Mouse (Mus musculus) lung, postnatal 0 days (tissue): ENCODE measurements around the gene Ints14. TPM values are rescaled to one million over a fixed set of nuclear protein-coding genes. Genes with fewer than 3 reads are reported as not detected.
A peak's percentile ranks its signal among the peaks of the same experiment; 100 is the strongest.
"Not testable (repeated sequence)": the region's sequence is repeated elsewhere in the genome, so short reads cannot be mapped to it uniquely, and the experiment has no call there.

Source experiments
- ATAC-seq: fragments of 200-750 bp; cut with Nextera tagmentation; 2 replicates; pipeline ENCODE4 v1.8.0; 2017; ENCODE audit warnings: moderate library complexity
- DNase-seq: peaks from one replicate; pipeline ENCODE4 v3.0.0-alpha.2; 2016; ENCODE audit warnings: low spot score
- H3K27ac ChIP-seq: fragments of 300-500 bp; sonication (generic); 2 replicates; pipeline ENCODE4 v1.5.1; 2014; ENCODE audit warnings: antibody characterized with exemption, mild to moderate bottlenecking, low read length, mixed read lengths
- H3K27me3 ChIP-seq: fragments of 300-500 bp; sonication (generic); replicated peaks from 2 replicates; pipeline ENCODE4 v1.6.1; 2014; ENCODE audit warnings: low read length, mixed read lengths; ENCODE audit not compliant: insufficient read depth
- H3K36me3 ChIP-seq: fragments of 300-500 bp; sonication (generic); 2 replicates; pipeline ENCODE4 v1.6.1; 2014; ENCODE audit warnings: low read length, mixed read lengths; ENCODE audit not compliant: insufficient read depth
- H3K4me1 ChIP-seq: fragments of 300-500 bp; sonication (generic); 2 replicates; pipeline ENCODE4 v1.6.1; 2014; ENCODE audit warnings: antibody characterized with exemption, low read depth, low read length, mixed read lengths; ENCODE audit not compliant: insufficient read depth
- H3K4me2 ChIP-seq: fragments of 300-500 bp; sonication (generic); replicated peaks from 2 replicates; pipeline ENCODE4 v1.6.1; 2014; ENCODE audit warnings: low read depth, mild to moderate bottlenecking, low read length, moderate library complexity, mixed read lengths
- H3K4me3 ChIP-seq: fragments of 300-500 bp; sonication (generic); 2 replicates; pipeline ENCODE4 v1.5.1; 2014; ENCODE audit warnings: low read depth, low read length
- H3K9ac ChIP-seq: fragments of 300-500 bp; sonication (generic); replicated peaks from 2 replicates; pipeline ENCODE4 v1.6.1; 2014; ENCODE audit warnings: low read depth, mild to moderate bottlenecking
- H3K9me3 ChIP-seq: fragments of 300-500 bp; sonication (generic); 2 replicates; pipeline ENCODE4 v1.6.1; 2016; ENCODE audit warnings: low read length, mixed read lengths
- CTCF ChIP-seq: IDR thresholded peaks from 2 replicates; pipeline ENCODE4 v1.5.1; 2016; ENCODE audit warnings: antibody characterized with exemption, mild to moderate bottlenecking
- EP300 ChIP-seq: IDR thresholded peaks from 2 replicates; pipeline ENCODE4 v1.6.1; 2016; ENCODE audit warnings: antibody characterized with exemption, mild to moderate bottlenecking, control low read depth
- WGBS: fragments of 180-500 bp; shearing (Covaris S2); extraction: QIAGEN DNeasy Blood & Tissue Kit; methylation state at CpG from one replicate; pipeline ENCODE4 v1.1.7; 2014; 5-methylcytosine and 5-hydroxymethylcytosine counted together
- polyA plus RNA-seq: library from polyadenylated mRNA; unstranded; fragments of >200 nt; fragmentation: Nextera tagmentation; extraction: Ambion mirVana; gene quantifications from 2 replicates; pipeline ENCODE4 v1.2.1, GENCODE M21; 2015

The Ints14 gene
- polyA plus RNA-seq, 1 experiment from 2014 or later: 25.5 TPM

- Histone ChIP-seq H3K27me3 (no peaks in the 10 kb centered on the region), H3K36me3 (no peaks in the 10 kb centered on the region), H3K4me2 (peak overlapping the region; percentile 97; the same call in 1 of the 2 replicates), H3K9me3 (no peaks in the 10 kb centered on the region), H3K9ac (no peak overlapping the region), H3K4me3 (no peak overlapping the region), H3K4me1 (peaks cover 21% of the 10 kb centered on the region; the same call in 1 of the 2 replicates), H3K27ac (peak overlapping the region; percentile 85)
- no peak; the same call in 1 of the 2 replicates for ATAC-seq
- DNase-seq: peak; percentile 47
- TF ChIP-seq CTCF: peak; percentile 15; the same call in 1 of the 2 replicates
- no peak for TF ChIP-seq EP300
- 31% methylated on average over 4 of the region's 4 CpGs for WGBS
These were observed 62.0 kb downstream of the Ints14 start for GRCm38 (mm10) chr9:65022580-65023135.

DNA sequence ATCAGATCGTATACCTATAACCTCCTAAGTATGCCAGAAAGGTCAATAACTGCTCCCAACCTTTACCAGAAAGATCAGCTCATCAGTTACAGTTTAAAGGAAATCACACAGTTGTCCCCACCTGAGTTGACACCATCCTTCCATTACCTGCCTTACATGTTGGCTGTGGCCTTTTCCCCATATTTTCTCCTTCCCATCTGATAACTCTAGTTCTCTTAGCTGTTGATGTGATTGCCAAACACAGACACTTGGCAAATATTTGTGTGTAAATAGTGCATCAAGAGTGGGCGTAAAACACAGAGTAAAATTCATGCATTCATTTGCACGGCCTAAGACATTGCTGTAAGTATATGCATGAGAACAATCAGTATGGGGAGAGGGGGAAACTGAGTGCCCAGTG lies 62.7 kb downstream of the Ints14 start:
- TF ChIP-seq CTCF (no peak), EP300 (no peak)

GRCm38 (mm10) chr9:65027241-65027640 lies 66.5 kb downstream of the Ints14 start:
- TF ChIP-seq CTCF: no peak
- no peak for TF ChIP-seq EP300
- no peak overlapping the region for H3K4me2 ChIP-seq
- H3K9ac ChIP-seq: no peak overlapping the region
- H3K27ac ChIP-seq: no peak overlapping the region
- DNase-seq: no peak
- WGBS: 76% methylated on average over 7 of the region's 7 CpGs
- peaks cover 9% of the 10 kb centered on the region; the same call in 1 of the 2 replicates for H3K4me1 ChIP-seq
- H3K27me3 ChIP-seq: no peaks in the 10 kb centered on the region
- H3K9me3 ChIP-seq: no peaks in the 10 kb centered on the region
- no peak overlapping the region for H3K4me3 ChIP-seq
- ATAC-seq: no peak
- H3K36me3 ChIP-seq: no peaks in the 10 kb centered on the region

More for the DNA sequence above, 62.7 kb downstream of the Ints14 start:
- Histone ChIP-seq H3K9ac (no peak overlapping the region), H3K4me3 (no peak overlapping the region), H3K4me2 (no peak overlapping the region), H3K27me3 (no peaks in the 10 kb centered on the region), H3K4me1 (peaks cover 21% of the 10 kb centered on the region; the same call in 1 of the 2 replicates), H3K27ac (no peak overlapping the region), H3K9me3 (no peaks in the 10 kb centered on the region), H3K36me3 (no peaks in the 10 kb centered on the region)
- DNase-seq: no peak
- WGBS: 83% methylated on average over 3 of the region's 3 CpGs
- no peak for ATAC-seq

GRCm38 (mm10) chr9:65028313-65028712 lies 67.6 kb downstream of the Ints14 start:
- Histone ChIP-seq H3K9ac (no peak overlapping the region), H3K9me3 (no peaks in the 10 kb centered on the region)
- ATAC-seq: no peak

GRCm38 (mm10) chr9:65031355-65031754 lies 70.7 kb downstream of the Ints14 start:
- not testable (repeated sequence) for H3K9ac ChIP-seq, H3K4me3 ChIP-seq, H3K4me1 ChIP-seq, ATAC-seq, H3K36me3 ChIP-seq, DNase-seq, H3K27me3 ChIP-seq, H3K9me3 ChIP-seq, H3K27ac ChIP-seq, H3K4me2 ChIP-seq
- WGBS: 54% methylated on average over 5 of the region's 5 CpGs

More at GRCm38 (mm10) chr9:65028313-65028712, 67.6 kb downstream of the Ints14 start:
- Histone ChIP-seq H3K4me1 (no peaks in the 10 kb centered on the region; the same call in 1 of the 2 replicates), H3K4me3 (no peak overlapping the region), H3K4me2 (no peak overlapping the region), H3K36me3 (no peaks in the 10 kb centered on the region), H3K27me3 (no peaks in the 10 kb centered on the region), H3K27ac (no peak overlapping the region)
- TF ChIP-seq CTCF: no peak
- TF ChIP-seq EP300: no peak
- 87% methylated on average over 5 of the region's 5 CpGs for WGBS
- DNase-seq: no peak

- H3K27me3 ChIP-seq: no peaks in the 10 kb centered on the region
- H3K9ac ChIP-seq: no peak overlapping the region
- ATAC-seq (no peak), DNase-seq (no peak)
- H3K36me3 ChIP-seq: peaks cover 2% of the 10 kb centered on the region; the same call in 1 of the 2 replicates
- TF ChIP-seq EP300: no peak
- TF ChIP-seq CTCF: no peak
- peak overlapping the region; percentile 76 for H3K4me3 ChIP-seq
- no peaks in the 10 kb centered on the region for H3K9me3 ChIP-seq
- H3K4me2 ChIP-seq: peak overlapping the region; percentile 42
- H3K27ac ChIP-seq: no peak overlapping the region
- WGBS: 39% methylated on average over 4 of the region's 4 CpGs
- no peaks in the 10 kb centered on the region; the same call in 1 of the 2 replicates for H3K4me1 ChIP-seq
These were observed 71.2 kb downstream of the Ints14 start for GRCm38 (mm10) chr9:65031894-65032268.
